Mouse (Mus musculus): ENCODE results near the gene Snrpd3. TPM values are rescaled to one million over a fixed set of nuclear protein-coding genes. Genes with fewer than 3 reads are reported as not detected.

Snrpd3 gene
- polyA plus RNA-seq, 1 experiment from 2014 or later = 68.7 TPM

GRCm38 (mm10) chr10:75535423-75535822 lies 18.1 kb downstream of the Snrpd3 start:
- Histone ChIP-seq H3K27ac (replicated peaks) (no peak overlapping the region), H3K4me3 (replicated peaks) (no peak overlapping the region), H3K36me3 (replicated peaks) (peaks cover 59% of the 10 kb centered on the region), H3K9me3 (replicated peaks) (no peaks in the 10 kb centered on the region), H3K9ac (no peak overlapping the region), H3K4me2 (no peak overlapping the region), H3K4me1 (replicated peaks) (no peaks in the 10 kb centered on the region), H3K27me3 (no peaks in the 10 kb centered on the region)
- WGBS (ENCODE audit: insufficient replicate concordance) = 74% methylated on average over 2 of the region's 2 CpGs
- ATAC-seq (ENCODE audit: insufficient read depth) = no peak

GRCm38 (mm10) chr10:75536123-75536522 lies 18.8 kb downstream of the Snrpd3 start:
- H3K9ac ChIP-seq = no peak overlapping the region
- H3K27me3 ChIP-seq = no peaks in the 10 kb centered on the region
- no peaks in the 10 kb centered on the region for H3K4me1 ChIP-seq (replicated peaks)
- H3K4me3 ChIP-seq (replicated peaks) = no peak overlapping the region
- no peak overlapping the region for H3K4me2 ChIP-seq
- 84% methylated on average over 5 of the region's 5 CpGs for WGBS (ENCODE audit: insufficient replicate concordance)
- H3K9me3 ChIP-seq (replicated peaks) = no peaks in the 10 kb centered on the region
- H3K27ac ChIP-seq (replicated peaks) = no peak overlapping the region
- H3K36me3 ChIP-seq (replicated peaks) = peaks cover 55% of the 10 kb centered on the region
- ATAC-seq (ENCODE audit: insufficient read depth) = no peak

- no peak overlapping the region for H3K27ac ChIP-seq (replicated peaks)
- H3K9ac ChIP-seq = no peak overlapping the region
- H3K4me1 ChIP-seq (replicated peaks) = peaks cover 5% of the 10 kb centered on the region; the same call in 1 of the 2 replicates
- 69% methylated on average over 7 of the region's 7 CpGs for WGBS (ENCODE audit: insufficient replicate concordance)
- no peaks in the 10 kb centered on the region for H3K36me3 ChIP-seq (replicated peaks)
- H3K9me3 ChIP-seq (replicated peaks) = no peaks in the 10 kb centered on the region
- H3K4me3 ChIP-seq (replicated peaks) = no peak overlapping the region
- H3K4me2 ChIP-seq = no peak overlapping the region
- no peak for ATAC-seq (ENCODE audit: insufficient read depth)
- H3K27me3 ChIP-seq = no peaks in the 10 kb centered on the region
Measured at GRCm38 (mm10) chr10:75547901-75548300, 30.6 kb downstream of the Snrpd3 start.

GRCm38 (mm10) chr10:75548486-75548885 lies 31.1 kb downstream of the Snrpd3 start:
- no peak overlapping the region for H3K4me3 ChIP-seq (replicated peaks)
- no peak for ATAC-seq (ENCODE audit: insufficient read depth)
- H3K27me3 ChIP-seq = peaks cover 2% of the 10 kb centered on the region; the same call in 1 of the 2 replicates
- peaks cover 5% of the 10 kb centered on the region; the same call in 1 of the 2 replicates for H3K4me1 ChIP-seq (replicated peaks)
- no peaks in the 10 kb centered on the region for H3K9me3 ChIP-seq (replicated peaks)
- no peak overlapping the region for H3K4me2 ChIP-seq
- no peaks in the 10 kb centered on the region for H3K36me3 ChIP-seq (replicated peaks)
- H3K9ac ChIP-seq = no peak overlapping the region
- WGBS (ENCODE audit: insufficient replicate concordance) = 64% methylated on average over 14 of the region's 14 CpGs
- H3K27ac ChIP-seq (replicated peaks) = no peak overlapping the region

GRCm38 (mm10) chr10:75549886-75550285 lies 32.5 kb downstream of the Snrpd3 start:
- Histone ChIP-seq H3K4me3 (replicated peaks) (no peak overlapping the region), H3K9me3 (replicated peaks) (no peaks in the 10 kb centered on the region), H3K9ac (no peak overlapping the region), H3K27me3 (peaks cover 2% of the 10 kb centered on the region; the same call in 1 of the 2 replicates), H3K4me2 (no peak overlapping the region), H3K27ac (replicated peaks) (no peak overlapping the region), H3K36me3 (replicated peaks) (no peaks in the 10 kb centered on the region), H3K4me1 (replicated peaks) (peaks cover 12% of the 10 kb centered on the region)
- ATAC-seq (ENCODE audit: insufficient read depth) = peak; percentile 64
- WGBS (ENCODE audit: insufficient replicate concordance) = 48% methylated on average over 7 of the region's 7 CpGs

GRCm38 (mm10) chr10:75551175-75551574 lies 33.8 kb downstream of the Snrpd3 start:
- 0 out of 2 replicates have a peak, but pooled peaks have one; percentile 16 for ATAC-seq (ENCODE audit: insufficient read depth)
- Histone ChIP-seq H3K36me3 (replicated peaks) (no peaks in the 10 kb centered on the region), H3K27me3 (peaks cover 2% of the 10 kb centered on the region; the same call in 1 of the 2 replicates), H3K9ac (no peak overlapping the region), H3K4me3 (replicated peaks) (no peak overlapping the region), H3K27ac (replicated peaks) (no peak overlapping the region), H3K9me3 (replicated peaks) (no peaks in the 10 kb centered on the region), H3K4me1 (replicated peaks) (peaks cover 12% of the 10 kb centered on the region), H3K4me2 (no peak overlapping the region)
- 23% methylated on average over 12 of the region's 12 CpGs for WGBS (ENCODE audit: insufficient replicate concordance)

- no peaks in the 10 kb centered on the region for H3K36me3 ChIP-seq (replicated peaks)
- H3K27ac ChIP-seq (replicated peaks) = no peak overlapping the region
- peaks cover 4% of the 10 kb centered on the region; the same call in 1 of the 2 replicates for H3K27me3 ChIP-seq
- no peak for ATAC-seq (ENCODE audit: insufficient read depth)
- H3K9me3 ChIP-seq (replicated peaks) = no peaks in the 10 kb centered on the region
- no peak overlapping the region for H3K9ac ChIP-seq
- H3K4me1 ChIP-seq (replicated peaks) = peaks cover 12% of the 10 kb centered on the region
- H3K4me3 ChIP-seq (replicated peaks) = no peak overlapping the region
- no peak overlapping the region for H3K4me2 ChIP-seq
- 69% methylated on average over 2 of the region's 2 CpGs for WGBS (ENCODE audit: insufficient replicate concordance)
Measured at GRCm38 (mm10) chr10:75552106-75552505, 34.8 kb downstream of the Snrpd3 start.

GRCm38 (mm10) chr10:75552701-75553450 lies 35.5 kb downstream of the Snrpd3 start:
- ATAC-seq (ENCODE audit: insufficient read depth) = no peak
- Histone ChIP-seq H3K4me2 (no peak overlapping the region), H3K9ac (no peak overlapping the region), H3K27me3 (peaks cover 12% of the 10 kb centered on the region), H3K9me3 (replicated peaks) (no peaks in the 10 kb centered on the region), H3K36me3 (replicated peaks) (no peaks in the 10 kb centered on the region), H3K4me3 (replicated peaks) (no peak overlapping the region), H3K4me1 (replicated peaks) (peaks cover 12% of the 10 kb centered on the region), H3K27ac (replicated peaks) (no peak overlapping the region)
- WGBS (ENCODE audit: insufficient replicate concordance) = 73% methylated on average over 13 of the region's 13 CpGs

GRCm38 (mm10) chr10:75554090-75554489 lies 36.7 kb downstream of the Snrpd3 start:
- Histone ChIP-seq H3K4me2 (no peak overlapping the region), H3K27ac (replicated peaks) (no peak overlapping the region), H3K4me1 (replicated peaks) (peaks cover 12% of the 10 kb centered on the region), H3K9me3 (replicated peaks) (no peaks in the 10 kb centered on the region), H3K27me3 (peaks cover 24% of the 10 kb centered on the region), H3K9ac (no peak overlapping the region), H3K36me3 (replicated peaks) (no peaks in the 10 kb centered on the region), H3K4me3 (replicated peaks) (no peak overlapping the region)
- no peak for ATAC-seq (ENCODE audit: insufficient read depth)
- WGBS (ENCODE audit: insufficient replicate concordance) = 58% methylated on average over 8 of the region's 8 CpGs

GRCm38 (mm10) chr10:75555557-75555956 lies 38.2 kb downstream of the Snrpd3 start:
- Histone ChIP-seq H3K27me3 (peaks cover 39% of the 10 kb centered on the region), H3K36me3 (replicated peaks) (no peaks in the 10 kb centered on the region), H3K27ac (replicated peaks) (no peak overlapping the region), H3K9ac (no peak overlapping the region), H3K4me1 (replicated peaks) (peaks cover 16% of the 10 kb centered on the region), H3K4me2 (no peak overlapping the region), H3K4me3 (replicated peaks) (no peak overlapping the region), H3K9me3 (replicated peaks) (no peaks in the 10 kb centered on the region)
- WGBS (ENCODE audit: insufficient replicate concordance) = 73% methylated on average over 6 of the region's 6 CpGs
- ATAC-seq (ENCODE audit: insufficient read depth) = no peak

- no peak overlapping the region for H3K4me3 ChIP-seq (replicated peaks)
- H3K9ac ChIP-seq = no peak overlapping the region
- no peak overlapping the region for H3K4me2 ChIP-seq
- H3K9me3 ChIP-seq (replicated peaks) = no peaks in the 10 kb centered on the region
- H3K27ac ChIP-seq (replicated peaks) = no peak overlapping the region
- peaks cover 15% of the 10 kb centered on the region for H3K4me1 ChIP-seq (replicated peaks)
- H3K36me3 ChIP-seq (replicated peaks) = no peaks in the 10 kb centered on the region
- H3K27me3 ChIP-seq = peaks cover 43% of the 10 kb centered on the region
- WGBS (ENCODE audit: insufficient replicate concordance) = 65% methylated on average over 9 of the region's 9 CpGs
- ATAC-seq (ENCODE audit: insufficient read depth) = no peak
Measured at GRCm38 (mm10) chr10:75556026-75556425, 38.7 kb downstream of the Snrpd3 start.

Data from liver, embryonic 15.5 days (tissue).